Mouse (Mus musculus): ENCODE data around the gene Pard3b.
A peak's percentile ranks its signal among the peaks of the same experiment; 100 is the strongest.

Gene Pard3b

DNA sequence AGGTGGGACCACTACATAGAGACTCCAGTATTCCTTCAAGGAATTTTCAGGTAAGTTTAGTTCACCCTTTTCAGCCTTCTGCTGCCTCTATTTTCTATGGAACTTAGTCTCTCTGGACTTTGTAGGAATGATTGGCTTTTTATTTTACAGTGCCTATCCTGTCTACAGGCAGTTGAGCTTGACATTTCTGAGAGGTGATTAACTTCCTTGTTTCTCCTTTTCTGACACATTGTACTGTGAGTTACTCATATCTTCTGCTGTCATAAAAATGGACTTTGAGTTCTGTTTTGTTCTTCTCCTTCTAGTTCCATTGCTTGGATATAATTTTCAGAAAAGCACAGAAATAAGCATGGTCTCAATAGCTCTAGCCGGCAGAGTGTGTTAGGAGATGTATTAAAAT is 112.4 kb downstream of the Pard3b start:
- ATAC-seq (ENCODE audit: low TSS enrichment), result no peak

DNA sequence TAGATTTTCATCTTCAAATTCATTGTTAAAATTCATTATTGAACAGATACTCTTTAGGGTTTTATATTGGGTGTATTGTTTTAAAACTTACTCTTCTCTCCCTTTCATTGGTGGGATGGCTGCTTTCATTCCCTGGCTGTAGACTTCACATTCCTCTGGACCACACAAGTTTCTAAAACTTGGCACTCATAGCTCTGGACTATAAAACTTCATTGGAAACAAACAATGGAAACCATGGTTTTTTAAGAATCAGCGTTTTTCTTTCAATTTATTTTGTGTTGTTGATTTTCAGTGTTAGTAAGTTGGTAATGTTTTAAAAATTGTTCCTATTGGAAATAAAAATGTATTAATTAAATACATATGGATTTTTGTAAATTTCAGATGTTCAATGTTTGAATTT is 118.1 kb downstream of the Pard3b start:
- ATAC-seq (ENCODE audit: low TSS enrichment), result no peak

DNA sequence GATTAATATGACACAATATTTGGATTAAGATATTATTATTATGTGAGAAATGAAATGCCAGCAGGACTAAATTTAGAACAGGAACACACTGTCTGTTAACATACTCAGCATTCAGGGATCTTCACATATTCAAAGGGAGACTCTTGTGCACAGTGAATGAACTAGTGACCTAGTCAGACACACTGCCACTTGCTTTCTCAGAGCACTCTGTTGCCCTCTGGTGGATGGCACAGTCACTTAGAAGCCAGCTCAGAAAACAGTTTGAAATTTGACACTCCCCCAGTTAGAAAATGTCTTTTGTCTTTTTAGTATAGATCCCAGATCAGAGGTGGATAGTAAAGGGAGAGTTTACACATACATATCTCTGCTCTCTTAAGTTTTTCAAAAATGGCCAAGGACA is 132.6 kb downstream of the Pard3b start:
- peak; percentile 89 for ATAC-seq (ENCODE audit: low TSS enrichment)

DNA sequence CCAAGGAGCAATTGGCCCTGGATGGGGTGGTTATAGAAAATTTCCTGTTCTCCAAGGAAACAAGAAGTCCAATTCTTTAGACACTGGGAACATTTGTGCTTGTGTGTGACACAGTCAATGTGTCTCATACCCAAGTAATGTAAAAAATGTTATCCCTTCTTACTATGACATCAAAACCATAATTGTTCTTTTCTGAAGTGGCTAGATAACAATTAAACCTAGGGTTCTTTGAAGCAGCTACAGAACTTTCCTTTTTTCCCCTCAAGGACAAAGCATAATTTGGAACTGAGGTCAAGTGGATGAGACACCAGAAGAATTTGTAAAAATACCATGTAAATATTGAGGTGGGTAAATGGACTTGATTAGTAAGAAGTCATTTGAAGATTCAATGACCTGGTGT is 140.1 kb downstream of the Pard3b start:
- ATAC-seq (ENCODE audit: low TSS enrichment), result no peak

DNA sequence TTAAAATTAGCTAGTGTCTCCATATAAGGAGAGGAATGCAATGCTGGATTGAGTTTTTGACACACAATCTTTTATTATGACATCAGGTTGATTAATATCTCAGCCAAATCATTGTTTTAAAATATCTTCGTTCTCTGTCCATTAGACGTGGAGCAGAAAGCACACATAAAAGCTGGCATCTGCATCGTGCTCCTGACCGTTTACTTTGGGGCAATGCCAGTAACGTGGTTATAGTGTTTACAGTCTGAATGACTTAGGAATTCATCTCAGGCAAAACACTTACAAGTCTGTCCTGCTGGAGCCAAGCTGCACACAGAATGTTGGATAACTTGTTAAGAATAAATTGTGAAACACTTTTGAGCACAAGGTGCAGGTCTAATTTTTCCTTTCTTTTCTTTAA is 141.3 kb downstream of the Pard3b start:
- no peak for ATAC-seq (ENCODE audit: low TSS enrichment)

DNA sequence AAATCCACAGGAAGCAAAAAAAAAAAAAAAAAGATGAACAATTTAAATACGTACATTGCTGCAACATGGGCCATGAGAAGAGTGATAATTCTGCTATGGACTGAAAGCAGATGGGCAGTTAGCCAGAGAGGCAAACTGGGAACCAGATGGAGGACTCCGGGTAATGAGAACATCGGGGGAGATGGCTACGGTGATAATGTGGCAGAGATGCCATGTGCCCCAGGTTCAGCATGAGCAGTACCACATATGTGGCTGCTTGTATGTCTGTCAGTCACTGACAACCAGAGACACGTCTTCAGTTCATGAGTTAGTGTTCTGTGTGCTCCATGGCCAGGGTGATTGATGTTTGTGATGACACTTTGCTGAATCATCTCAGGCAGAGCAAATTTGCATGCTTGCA is 157.7 kb downstream of the Pard3b start:
- no peak for ATAC-seq (ENCODE audit: low TSS enrichment)

DNA sequence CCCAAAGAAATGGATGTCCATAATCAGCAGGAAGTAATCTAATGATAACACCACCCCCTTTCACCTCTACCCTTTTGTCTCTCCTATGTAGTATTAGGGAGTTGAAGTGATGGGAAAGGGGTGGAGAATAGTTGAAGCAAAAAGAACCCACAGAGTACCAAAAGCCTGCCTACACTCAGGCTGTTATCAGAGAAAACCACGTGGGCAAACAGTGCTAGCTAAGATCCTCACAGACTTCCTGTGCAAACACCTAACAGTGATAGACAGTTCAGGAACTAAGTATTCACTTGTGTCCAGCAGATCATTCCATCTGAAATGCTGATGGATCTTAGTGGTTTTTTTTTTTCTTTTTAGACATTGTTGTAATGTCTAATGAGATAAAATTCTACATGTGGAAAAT is 181.6 kb downstream of the Pard3b start:
- ATAC-seq (ENCODE audit: low TSS enrichment), result no peak

DNA sequence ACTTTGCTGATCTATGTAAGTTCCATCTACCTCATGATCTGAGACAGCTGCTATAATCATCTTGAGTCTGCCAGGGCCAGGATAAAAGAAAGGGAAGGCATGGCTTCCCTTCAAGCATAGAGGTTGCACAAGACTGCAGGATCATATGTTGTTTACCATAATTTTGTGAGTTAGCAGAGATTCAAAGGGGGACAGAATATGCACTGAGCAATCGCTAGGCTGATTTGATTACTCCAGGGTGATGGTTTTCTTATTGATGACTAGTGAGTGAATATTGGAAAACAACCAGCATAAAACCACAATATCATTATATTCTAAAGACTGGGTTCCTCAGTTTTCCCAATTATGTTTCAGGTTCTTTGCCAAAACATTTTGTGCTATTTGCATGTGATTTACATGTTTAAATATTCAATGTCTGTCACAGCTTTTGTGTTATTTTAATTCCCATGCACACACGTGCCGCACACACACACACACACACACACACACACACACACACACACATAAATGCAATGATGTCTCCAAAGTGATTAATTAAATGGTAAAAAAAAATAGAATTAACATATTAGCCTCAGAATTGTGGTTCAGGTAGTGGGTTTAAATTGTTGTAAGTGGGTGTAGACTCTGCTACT is 187.1 kb downstream of the Pard3b start:
- no peak for ATAC-seq (ENCODE audit: low TSS enrichment)

DNA sequence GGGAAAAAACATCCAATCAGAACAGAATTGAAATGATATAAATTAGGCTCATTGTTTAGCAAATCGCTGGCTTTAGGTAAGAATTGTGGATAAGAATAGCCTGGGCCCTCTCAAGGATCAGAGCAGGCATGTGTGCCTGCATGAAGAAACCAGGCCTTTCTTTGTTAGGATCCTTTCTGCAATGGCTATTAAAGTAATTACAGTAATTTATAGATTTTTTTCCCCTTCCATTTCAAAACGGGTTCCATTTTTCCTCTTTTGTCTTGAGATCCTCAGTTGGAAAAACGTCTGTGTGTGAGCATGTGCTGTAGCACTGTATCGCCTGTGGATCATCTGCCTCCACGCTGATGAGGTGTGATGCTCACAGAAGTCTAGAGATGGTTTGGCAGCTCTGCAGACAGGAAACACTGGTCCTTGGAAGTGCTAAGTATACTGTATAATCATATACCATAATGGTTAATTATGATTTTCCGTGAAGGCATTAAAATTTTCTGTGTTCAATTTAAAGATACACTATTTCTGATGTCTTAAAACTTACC is 198.5 kb downstream of the Pard3b start:
- ATAC-seq (ENCODE audit: low TSS enrichment), result no peak

DNA sequence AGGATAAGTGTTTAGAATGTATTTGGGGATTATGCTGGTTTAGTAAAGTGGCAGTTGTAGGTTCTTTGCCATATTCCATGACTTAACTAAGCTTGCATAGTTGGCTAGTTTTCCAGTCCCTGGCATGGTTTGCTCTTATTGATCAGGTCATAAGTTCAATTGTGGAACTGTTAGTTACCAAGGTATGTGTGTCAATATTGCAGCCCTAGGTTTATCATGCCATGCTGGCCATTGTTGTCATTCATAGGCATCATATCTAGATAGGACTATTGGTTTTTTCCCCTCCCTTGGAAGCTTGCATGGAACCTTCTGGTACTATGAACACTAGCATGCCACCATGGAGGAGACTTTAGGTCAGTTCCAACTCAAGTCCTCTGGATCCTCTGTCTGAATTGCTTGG is 208.0 kb downstream of the Pard3b start:
- no peak for ATAC-seq (ENCODE audit: low TSS enrichment)

DNA sequence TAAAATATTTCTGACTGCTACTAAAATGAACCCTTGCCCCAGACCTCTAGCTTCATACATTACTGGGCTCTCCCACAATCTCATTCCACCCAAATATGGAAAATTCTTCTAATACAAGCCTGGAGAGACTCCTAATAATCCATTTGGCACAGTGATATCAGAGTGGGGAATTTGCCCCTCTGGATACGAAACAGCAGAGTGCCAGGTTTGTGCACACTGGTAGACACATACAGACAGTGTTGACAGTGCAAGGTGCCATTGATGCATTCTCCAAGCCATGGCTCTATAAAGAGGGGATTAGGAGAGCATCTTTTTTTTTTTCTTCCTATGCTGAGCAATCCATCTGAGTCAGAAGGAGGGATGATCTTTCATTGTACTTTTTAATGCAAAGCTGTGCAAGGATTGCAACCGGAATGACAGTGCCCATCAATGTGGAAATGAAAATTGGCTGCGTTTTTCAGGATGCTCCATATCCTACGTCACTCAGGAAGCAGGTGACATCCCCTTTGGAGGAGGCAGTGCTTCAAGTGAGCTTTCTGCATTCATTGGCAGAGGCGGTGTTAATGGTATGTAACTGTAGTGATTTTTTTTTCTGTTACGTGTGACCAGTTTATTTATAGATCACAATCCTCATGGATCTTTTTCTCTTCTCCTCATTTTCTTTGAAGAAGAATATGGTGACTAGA is 210.5 kb downstream of the Pard3b start:
- no peak for ATAC-seq (ENCODE audit: low TSS enrichment)

DNA sequence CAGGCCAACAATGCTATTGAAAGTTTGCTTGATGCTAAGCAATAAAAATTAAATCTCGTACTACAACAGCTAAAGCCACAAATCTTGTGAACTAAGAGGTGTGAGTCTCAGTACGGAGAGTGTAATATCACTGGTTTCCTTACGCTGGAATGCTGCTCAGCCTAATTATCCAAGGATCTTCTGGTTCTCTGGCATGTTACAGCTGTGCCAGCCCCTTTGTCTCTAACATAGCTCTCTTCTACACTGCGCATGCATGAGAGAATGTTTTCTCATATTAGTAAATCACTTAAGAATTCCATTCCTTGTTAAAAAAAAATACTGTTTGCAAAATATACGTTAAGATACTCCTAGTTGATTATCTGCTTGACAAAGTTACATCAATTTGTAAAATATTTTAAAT is 211.8 kb downstream of the Pard3b start:
- ATAC-seq (ENCODE audit: low TSS enrichment), result no peak

DNA sequence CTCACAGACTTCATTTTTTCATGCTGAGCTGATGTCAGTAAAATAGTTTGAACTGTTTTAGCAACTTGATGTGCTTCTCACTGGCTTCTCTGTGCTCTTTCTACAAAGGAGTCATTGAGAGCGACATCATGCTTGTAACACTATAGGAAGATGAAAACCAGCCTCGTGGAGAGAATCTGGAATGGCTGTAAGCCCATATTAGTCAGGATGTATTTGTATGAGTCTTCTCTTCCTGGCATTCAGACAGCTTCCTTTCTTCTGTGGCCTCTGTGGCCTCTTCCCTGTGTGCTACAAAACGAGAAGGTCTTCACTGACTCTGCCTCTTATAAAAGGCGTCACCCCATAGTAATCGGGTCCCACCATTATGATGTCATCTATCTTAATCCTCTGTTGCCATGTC is 212.6 kb downstream of the Pard3b start:
- ATAC-seq (ENCODE audit: low TSS enrichment), result no peak

DNA sequence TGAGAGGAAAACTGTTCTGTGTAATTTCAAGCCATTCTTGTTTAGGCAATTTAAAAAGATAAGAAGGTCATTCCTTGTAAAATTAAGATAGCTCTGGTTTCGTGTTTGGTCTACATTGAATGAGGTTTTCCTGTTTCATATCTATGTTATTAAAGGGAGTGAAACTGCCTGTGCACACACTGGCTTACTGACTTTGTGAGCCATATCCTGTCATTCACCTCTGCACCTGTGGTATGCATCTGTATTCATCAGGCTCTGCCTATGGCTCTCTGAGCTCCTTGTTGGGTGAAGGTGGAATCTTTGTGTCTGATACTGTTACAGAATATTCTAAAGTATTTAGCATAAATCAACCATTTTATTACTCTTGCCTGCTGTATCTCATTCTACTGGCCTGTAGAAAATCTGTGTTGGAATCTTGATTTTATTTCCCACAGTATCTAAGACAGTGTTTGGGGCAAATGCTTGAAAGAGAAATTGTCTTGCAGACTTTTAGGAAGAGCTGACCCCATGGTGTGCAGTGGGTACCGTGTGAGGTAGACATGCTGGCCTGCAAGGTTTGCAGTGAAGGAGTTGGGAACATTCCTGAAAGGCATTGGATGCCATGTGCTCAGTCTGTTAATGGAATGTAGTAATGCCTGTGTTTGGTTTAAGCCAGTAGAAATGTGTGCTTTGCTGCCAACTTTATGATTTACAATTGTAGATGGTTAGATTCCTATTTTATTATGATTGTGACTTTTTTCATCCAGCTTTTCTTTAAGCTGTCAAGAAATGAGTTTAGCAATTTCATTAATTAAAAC is 228.9 kb downstream of the Pard3b start:
- no peak for ATAC-seq (ENCODE audit: low TSS enrichment)

DNA sequence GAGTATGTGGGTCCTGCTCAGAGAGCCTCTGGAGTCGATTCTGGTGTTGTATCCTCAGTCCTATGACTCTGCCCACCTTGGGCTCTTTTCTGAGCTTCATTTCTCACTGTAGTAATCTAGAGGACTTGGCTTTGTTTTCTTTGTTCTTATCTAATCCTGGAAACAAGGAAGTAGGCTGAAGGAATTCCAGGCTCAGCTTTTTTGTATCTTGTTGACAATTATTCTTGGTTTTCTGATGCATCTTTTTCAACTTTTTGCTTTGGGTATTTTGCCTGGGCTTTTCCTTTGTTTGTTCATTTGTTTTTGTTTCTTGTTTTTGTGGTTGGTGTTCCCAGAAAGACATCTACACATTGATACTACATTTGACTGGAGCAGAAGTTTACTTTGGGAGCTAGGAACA is 236.3 kb downstream of the Pard3b start:
- ATAC-seq (ENCODE audit: low TSS enrichment), result no peak

DNA sequence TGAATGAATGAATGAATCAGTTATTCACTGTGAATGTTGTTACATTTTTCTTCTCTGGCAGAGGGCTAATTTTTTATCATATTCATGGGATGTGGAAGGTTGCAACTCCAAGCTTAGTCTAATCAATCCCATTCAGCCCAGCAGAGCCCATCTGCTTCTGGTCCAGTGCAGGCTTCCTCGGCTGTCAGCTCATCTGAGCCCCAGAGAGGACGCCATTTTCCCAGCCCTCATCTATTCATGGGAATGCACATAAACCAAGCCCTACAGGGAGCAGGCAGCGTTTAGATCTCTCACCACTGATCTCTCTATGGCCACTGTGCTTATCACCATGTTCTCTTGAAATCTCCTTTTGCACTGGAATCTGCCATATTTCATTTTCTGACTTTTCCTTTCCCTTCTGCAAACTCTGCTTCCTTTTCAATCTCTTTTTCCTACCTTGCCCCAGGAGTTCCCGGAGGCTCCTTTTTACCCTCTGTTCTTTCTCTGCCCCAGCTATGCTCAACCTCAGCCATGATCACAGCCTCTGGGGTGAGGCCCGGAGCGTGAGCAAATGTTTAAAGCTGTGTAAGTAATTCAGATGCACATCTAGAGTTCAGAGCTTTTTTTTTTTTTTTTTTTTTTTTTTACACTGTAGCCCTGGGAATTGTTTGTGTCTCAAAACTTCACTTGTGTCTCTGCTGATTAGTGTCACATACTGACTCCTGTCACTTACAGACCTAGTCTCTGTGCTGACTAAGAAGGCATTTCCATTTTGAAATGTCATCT is 241.3 kb downstream of the Pard3b start:
- ATAC-seq (ENCODE audit: low TSS enrichment), result no peak

DNA sequence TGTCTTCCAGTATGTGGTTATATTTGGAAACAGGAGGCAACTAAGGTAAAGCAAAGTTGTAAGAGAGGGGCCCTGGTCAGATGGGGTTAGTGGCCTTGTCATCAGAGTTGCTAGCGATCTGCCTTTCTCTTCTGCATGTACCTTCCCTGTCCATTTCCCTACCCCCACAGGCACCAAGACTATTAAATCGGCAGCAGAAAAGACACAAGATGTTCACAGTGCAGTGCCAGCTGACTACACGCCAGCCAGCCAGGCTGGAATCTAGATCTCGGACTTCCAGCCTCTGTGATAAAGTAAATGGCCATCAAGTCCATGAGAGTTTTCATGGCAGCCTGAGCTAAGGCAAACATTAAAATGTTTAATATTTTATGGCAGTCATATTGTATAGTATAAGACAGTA is 257.4 kb downstream of the Pard3b start:
- no peak for ATAC-seq (ENCODE audit: low TSS enrichment)

DNA sequence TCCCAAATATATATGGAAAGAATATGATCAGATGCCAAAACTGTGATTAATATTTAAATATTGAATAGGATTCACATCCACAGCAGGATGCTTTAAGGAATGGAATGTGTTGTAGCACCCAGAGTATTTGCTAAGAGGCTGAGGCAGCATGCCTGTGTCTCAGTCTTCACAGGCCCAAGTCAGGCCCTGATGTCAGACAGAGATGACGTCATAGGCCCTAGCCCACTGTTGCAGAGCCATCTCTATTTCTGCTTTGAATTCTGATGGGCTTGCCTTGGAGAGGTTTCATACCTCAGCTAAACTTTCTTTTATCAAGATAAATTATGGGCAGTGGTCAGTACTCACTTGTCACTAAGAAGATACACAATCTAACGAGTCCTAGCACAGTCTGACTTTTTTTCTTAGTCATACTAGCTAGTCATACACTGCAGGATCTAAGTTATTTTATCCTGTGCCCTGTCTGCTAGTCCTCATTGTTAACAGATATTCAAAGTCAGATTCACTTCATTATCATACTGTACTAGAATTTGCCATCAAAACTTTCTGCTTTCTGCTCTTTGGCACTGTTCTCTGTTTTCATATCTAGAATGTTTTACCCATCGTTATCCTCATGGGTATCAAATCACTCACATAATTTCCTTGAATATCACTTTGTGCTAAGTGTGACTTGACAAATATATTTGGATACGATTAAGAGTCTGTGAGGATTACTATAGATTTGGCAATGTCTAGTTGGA is 264.8 kb downstream of the Pard3b start:
- ATAC-seq (ENCODE audit: low TSS enrichment), result no peak

DNA sequence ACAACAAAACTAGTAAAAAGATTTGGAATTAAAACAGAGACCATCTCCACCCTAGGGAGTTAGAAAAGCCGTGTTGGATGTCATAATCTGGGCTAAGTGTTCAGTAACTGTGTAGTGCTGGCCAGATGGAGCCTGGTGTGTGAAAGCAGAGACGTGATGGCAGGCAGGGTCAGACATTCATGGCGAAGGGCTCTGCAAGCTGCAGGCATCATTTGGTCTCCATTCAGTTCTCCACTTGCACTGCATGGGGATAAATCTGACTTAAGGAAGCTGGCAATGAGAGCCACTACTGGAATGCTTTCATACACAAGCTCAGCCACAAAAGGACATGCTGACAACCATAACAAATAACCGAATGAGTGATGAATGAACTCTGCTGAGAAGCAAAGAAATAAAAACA is 265.4 kb downstream of the Pard3b start:
- no peak for ATAC-seq (ENCODE audit: low TSS enrichment)

DNA sequence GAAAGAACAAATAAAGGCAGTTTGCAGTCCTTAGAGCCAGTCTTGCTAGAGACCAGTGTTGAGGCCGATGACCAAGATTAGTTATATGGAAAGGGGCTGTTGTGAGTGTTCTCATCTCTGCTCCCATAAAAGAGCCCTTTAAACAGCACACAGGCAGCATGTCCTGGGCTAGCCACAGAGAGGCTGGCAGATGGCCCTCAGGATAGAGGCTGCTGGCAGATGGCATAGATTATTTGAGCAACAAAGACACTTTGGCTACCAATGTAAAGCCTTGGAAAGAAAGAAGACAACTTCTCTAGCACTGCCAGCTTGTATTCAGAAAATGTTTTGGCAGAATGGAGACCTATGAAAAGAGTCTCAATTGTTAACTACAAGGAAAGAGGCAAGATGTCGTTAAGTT is 274.3 kb downstream of the Pard3b start:
- ATAC-seq (ENCODE audit: low TSS enrichment), result no peak

DNA sequence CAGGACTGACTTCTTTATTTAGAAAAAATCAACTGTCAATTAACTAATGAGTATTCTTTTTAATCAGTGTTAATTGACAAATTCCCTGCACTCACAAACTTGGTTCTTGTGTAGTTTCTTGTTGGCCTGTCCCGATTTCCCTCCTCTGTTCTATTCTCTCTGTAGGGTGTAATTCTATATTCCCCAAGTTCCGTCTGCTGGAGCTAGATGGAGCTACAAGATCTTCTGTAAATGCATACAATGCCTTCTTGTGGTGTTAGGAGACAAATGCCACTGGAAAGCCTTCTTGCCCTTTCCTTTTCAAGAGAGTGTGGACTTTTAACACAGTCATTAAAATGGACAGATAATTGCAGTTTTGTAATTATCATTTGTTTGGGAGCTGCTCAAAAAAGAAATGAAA is 286.3 kb downstream of the Pard3b start:
- peak; percentile 98 for ATAC-seq (ENCODE audit: low TSS enrichment)
